Mouse (Mus musculus) hindbrain, postnatal 0 days (tissue): ENCODE measurements around the gene Cd80. TPM values are rescaled to one million over a fixed set of nuclear protein-coding genes. Genes with fewer than 3 reads are reported as not detected.

Experiments
- ATAC-seq: fragments of 200-750 bp; cut with Nextera tagmentation; 2 replicates; pipeline ENCODE4 v1.8.0; 2017; ENCODE audit warnings: mild to moderate bottlenecking, moderate TSS enrichment, moderate library complexity
- DNase-seq: peaks from one replicate; pipeline ENCODE4 v3.0.0-alpha.2; 2015; ENCODE audit warnings: low spot score
- H3K27ac ChIP-seq: fragments of 300-500 bp; sonication (generic); 2 replicates; pipeline ENCODE4 v1.5.1; 2014; ENCODE audit warnings: mild to moderate bottlenecking
- H3K27me3 ChIP-seq: fragments of 300-500 bp; sonication (generic); 2 replicates; pipeline ENCODE4 v1.6.1; 2014; ENCODE audit warnings: low read length, mixed read lengths; ENCODE audit not compliant: insufficient read depth
- H3K36me3 ChIP-seq: fragments of 300-500 bp; sonication (generic); 2 replicates; pipeline ENCODE4 v1.6.1; 2014; ENCODE audit warnings: low read length, mixed read lengths; ENCODE audit not compliant: insufficient read depth
- H3K4me1 ChIP-seq: fragments of 300-500 bp; sonication (generic); 2 replicates; pipeline ENCODE4 v1.6.1; 2014; ENCODE audit warnings: antibody characterized with exemption, low read length, mixed read lengths; ENCODE audit not compliant: insufficient read depth
- H3K4me2 ChIP-seq: fragments of 300-500 bp; sonication (generic); 2 replicates; pipeline ENCODE4 v1.6.1; 2014; ENCODE audit warnings: low read depth, mild to moderate bottlenecking, low read length, moderate library complexity, mixed read lengths
- H3K4me3 ChIP-seq: fragments of 300-500 bp; sonication (generic); 2 replicates; pipeline ENCODE4 v1.5.1; 2014; ENCODE audit warnings: low read length
- H3K9ac ChIP-seq: fragments of 300-500 bp; sonication (generic); replicated peaks from 2 replicates; pipeline ENCODE4 v1.6.1; 2014; ENCODE audit warnings: mild to moderate bottlenecking, low read length, moderate library complexity, mixed read lengths
- H3K9me3 ChIP-seq: fragments of 300-500 bp; sonication (generic); 2 replicates; pipeline ENCODE4 v1.6.1; 2016; ENCODE audit warnings: low read length, mixed read lengths
- CTCF ChIP-seq: IDR thresholded peaks from 2 replicates; pipeline ENCODE4 v1.5.1; 2016; ENCODE audit warnings: antibody characterized with exemption, control low read depth, low read depth
- WGBS: fragments of 180-500 bp; shearing (Covaris S2); extraction: QIAGEN DNeasy Blood & Tissue Kit; methylation state at CpG from one replicate; pipeline ENCODE4 v1.1.7; 2014; 5-methylcytosine and 5-hydroxymethylcytosine counted together
- polyA plus RNA-seq: library from polyadenylated mRNA; unstranded; fragments of >200 nt; fragmentation: Nextera tagmentation; extraction: Ambion mirVana; gene quantifications from 2 replicates; pipeline ENCODE4 v1.2.1, GENCODE M21; 2015
- total RNA-seq: library from RNA; depleted of rRNA; stranded (reverse); fragments of >200 nt; gene quantifications from 2 replicates; pipeline ENCODE4 v1.2.3, GENCODE M21; 2014

Gene Cd80
- total and polyA plus RNA-seq, 2 experiments from 2014 or later, result 0.16 to 0.24 TPM

DNA sequence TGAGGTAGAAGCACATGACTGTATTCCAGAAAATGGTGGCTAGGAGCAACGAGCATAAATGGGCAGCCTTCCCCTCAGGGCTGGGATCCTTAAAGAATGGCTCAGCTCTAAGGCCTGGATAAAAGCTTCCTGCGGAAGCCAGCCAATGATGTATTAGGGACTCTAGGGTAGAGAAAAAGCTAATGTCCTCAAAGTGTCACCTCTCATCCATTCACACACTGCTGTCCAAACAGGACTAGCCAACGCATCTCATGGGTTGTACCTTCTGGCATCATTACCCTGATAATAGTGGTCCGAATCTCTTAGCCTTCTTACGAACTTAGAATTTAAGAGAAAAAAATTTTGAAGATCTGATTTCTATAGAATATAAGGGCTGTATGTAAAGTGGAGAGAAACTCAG, 7.9 kb downstream of the Cd80 start:
- no peak for TF ChIP-seq CTCF
- H3K27ac ChIP-seq, result no peak overlapping the region
- no peaks in the 10 kb centered on the region for H3K9me3 ChIP-seq
- ATAC-seq, result no peak
- H3K4me1 ChIP-seq, result no peaks in the 10 kb centered on the region
- no peak for DNase-seq
- no peak overlapping the region for H3K4me2 ChIP-seq
- no peak overlapping the region for H3K9ac ChIP-seq
- no peak overlapping the region for H3K4me3 ChIP-seq
- H3K27me3 ChIP-seq, result no peaks in the 10 kb centered on the region
- 90% methylated on average over 5 of the region's 5 CpGs for WGBS
- H3K36me3 ChIP-seq, result no peaks in the 10 kb centered on the region

DNA sequence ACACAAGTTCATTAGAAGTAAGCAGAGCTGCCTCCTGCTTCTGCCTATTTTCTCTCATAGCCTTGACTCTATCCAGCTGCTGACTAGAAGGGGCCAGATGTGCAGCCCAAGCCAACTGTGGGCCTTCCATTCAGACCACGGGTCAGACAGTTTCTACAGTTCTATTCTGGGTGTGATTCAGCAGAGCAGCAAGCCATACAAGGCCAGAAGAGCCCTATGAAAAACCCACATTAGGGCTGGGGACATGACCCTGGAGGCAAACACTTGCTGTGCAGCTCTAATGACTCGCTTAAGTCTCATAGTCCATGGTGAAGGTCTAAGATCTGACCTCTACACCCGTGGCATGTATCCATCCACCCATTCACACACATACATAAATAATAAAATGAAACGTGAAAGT, 10.7 kb downstream of the Cd80 start:
- H3K9me3 ChIP-seq, result no peaks in the 10 kb centered on the region
- no peak overlapping the region for H3K27ac ChIP-seq
- no peak for ATAC-seq
- no peak overlapping the region for H3K9ac ChIP-seq
- 80% methylated on average over 4 of the region's 4 CpGs for WGBS
- no peak for TF ChIP-seq CTCF
- DNase-seq, result no peak
- no peak overlapping the region for H3K4me3 ChIP-seq
- H3K4me2 ChIP-seq, result no peak overlapping the region
- H3K4me1 ChIP-seq, result no peaks in the 10 kb centered on the region
- H3K27me3 ChIP-seq, result no peaks in the 10 kb centered on the region
- no peaks in the 10 kb centered on the region for H3K36me3 ChIP-seq

- H3K9ac ChIP-seq, result no peak overlapping the region
- no peak for TF ChIP-seq CTCF
- H3K36me3 ChIP-seq, result no peaks in the 10 kb centered on the region
- no peaks in the 10 kb centered on the region for H3K4me1 ChIP-seq
- no peak for DNase-seq
- 90% methylated on average over 13 of the region's 13 CpGs for WGBS
- H3K4me3 ChIP-seq, result no peak overlapping the region
- H3K4me2 ChIP-seq, result no peak overlapping the region
- ATAC-seq, result no peak
- H3K27me3 ChIP-seq, result no peaks in the 10 kb centered on the region
- H3K9me3 ChIP-seq, result no peaks in the 10 kb centered on the region
- no peak overlapping the region for H3K27ac ChIP-seq
Measured at GRCm38 (mm10) chr16:38467091-38467916, 11.9 kb downstream of the Cd80 start.

DNA sequence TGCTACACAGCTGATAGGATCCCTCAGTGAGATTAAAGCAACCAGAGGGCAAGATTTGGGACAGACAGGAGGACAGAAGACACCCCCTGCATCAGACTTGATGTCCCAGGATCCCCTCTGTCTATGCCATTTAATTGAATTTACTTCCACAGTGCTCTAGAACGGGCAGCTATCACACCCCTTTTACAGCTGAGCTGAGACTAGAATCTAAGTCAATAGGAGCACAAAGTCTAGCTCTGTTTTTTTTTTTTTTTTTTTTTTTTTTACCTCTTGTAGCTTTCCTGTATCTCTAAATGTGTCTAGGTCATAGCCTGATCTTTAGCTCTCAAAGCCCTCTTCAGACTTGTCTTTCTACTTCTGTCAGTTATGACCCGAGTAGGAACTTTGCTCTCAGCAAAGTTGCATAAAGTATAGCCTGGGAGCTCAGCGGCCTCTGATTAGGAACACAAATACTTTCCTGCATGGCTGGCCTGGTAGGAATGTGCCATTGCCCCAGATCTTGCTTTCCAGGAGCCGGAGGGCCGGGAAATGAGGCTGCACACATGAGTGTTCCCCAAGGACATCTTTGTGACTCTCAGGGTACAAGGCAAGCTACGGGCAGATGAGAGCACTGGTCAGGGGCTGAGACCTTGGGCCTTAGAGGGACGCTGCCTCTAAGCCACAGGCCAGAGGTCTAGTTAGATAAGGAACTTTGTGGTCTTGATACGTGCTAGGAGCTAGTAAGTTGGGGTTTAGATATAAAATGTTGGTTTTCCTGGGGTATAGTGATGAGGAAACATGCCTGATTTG, 12.8 kb downstream of the Cd80 start:
- Histone ChIP-seq H3K27ac (no peak overlapping the region), H3K9me3 (no peaks in the 10 kb centered on the region), H3K4me1 (no peaks in the 10 kb centered on the region), H3K36me3 (no peaks in the 10 kb centered on the region), H3K4me2 (no peak overlapping the region), H3K4me3 (no peak overlapping the region), H3K27me3 (no peaks in the 10 kb centered on the region), H3K9ac (no peak overlapping the region)
- no peak for DNase-seq
- 81% methylated on average over 8 of the region's 8 CpGs for WGBS
- TF ChIP-seq CTCF, result no peak
- ATAC-seq, result no peak

DNA sequence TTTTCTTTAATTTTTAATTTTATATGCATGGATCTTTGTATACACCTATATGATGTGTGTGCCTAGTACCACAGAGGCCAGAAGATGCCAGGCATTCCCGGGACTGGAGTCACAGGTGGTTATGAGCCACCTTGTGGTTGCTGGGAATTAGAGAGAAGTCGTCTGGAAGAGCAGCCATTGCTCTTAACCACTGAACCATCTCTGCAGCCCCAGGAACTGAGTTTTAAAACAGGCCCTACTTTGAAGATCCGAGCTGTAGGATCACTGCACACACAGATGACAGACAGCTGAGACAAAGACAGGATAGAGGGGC, 13.3 kb downstream of the Cd80 start:
- no peak overlapping the region for H3K4me3 ChIP-seq
- H3K36me3 ChIP-seq, result no peaks in the 10 kb centered on the region
- H3K9me3 ChIP-seq, result no peaks in the 10 kb centered on the region
- WGBS, result 38% methylated on average over 3 of the region's 3 CpGs
- ATAC-seq (no peak), DNase-seq (no peak)
- no peak for TF ChIP-seq CTCF
- no peak overlapping the region for H3K9ac ChIP-seq
- no peaks in the 10 kb centered on the region for H3K27me3 ChIP-seq
- H3K4me2 ChIP-seq, result no peak overlapping the region
- H3K27ac ChIP-seq, result no peak overlapping the region
- no peaks in the 10 kb centered on the region for H3K4me1 ChIP-seq

DNA sequence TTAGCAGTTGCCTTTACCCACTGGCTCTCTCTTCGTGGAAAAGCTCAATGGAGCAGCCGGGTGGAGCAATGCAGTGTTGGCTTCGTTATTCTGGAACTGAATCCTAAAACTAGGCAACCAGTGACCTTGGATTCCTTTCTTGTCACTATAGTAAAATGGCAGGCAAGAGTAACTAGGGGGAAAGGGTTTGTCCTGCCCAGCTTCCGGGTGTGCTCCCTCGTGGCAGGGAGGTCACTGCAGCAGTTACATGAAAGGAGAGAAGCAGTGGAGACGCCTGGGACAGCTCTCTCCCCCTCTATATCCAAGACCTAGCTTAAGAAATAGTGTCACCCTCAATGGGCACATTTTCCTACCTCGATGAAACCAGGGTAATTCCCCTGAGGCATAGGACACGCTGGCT, 14.1 kb downstream of the Cd80 start:
- Histone ChIP-seq H3K36me3 (no peaks in the 10 kb centered on the region), H3K27ac (no peak overlapping the region), H3K9me3 (no peaks in the 10 kb centered on the region), H3K4me1 (no peaks in the 10 kb centered on the region), H3K4me3 (no peak overlapping the region), H3K27me3 (no peaks in the 10 kb centered on the region), H3K9ac (no peak overlapping the region), H3K4me2 (no peak overlapping the region)
- ATAC-seq (no peak), DNase-seq (no peak)
- no peak for TF ChIP-seq CTCF
- WGBS, result 71% methylated on average over 8 of the region's 8 CpGs
